Mouse (Mus musculus) gastrocnemius, adult 2 months (tissue): ENCODE measurements around the gene Csf1. TPM values are rescaled to one million over a fixed set of nuclear protein-coding genes. Genes with fewer than 3 reads are reported as not detected.

Experiments used
- DNase-seq: peaks from one replicate; pipeline ENCODE4 v3.0.0; 2022
- H3K27ac ChIP-seq: fragments of 200-600 bp; 2 replicates; pipeline ENCODE4 v1.8.1; 2022; ENCODE audit warnings: mild to moderate bottlenecking
- H3K4me3 ChIP-seq: fragments of 200-600 bp; 2 replicates; pipeline ENCODE4 v1.8.1; 2022; ENCODE audit warnings: mild to moderate bottlenecking, moderate library complexity
- CTCF ChIP-seq: fragments of 200-600 bp; IDR thresholded peaks from 2 replicates; pipeline ENCODE4 v1.8.1; 2022; ENCODE audit warnings: antibody characterized with exemption, mild to moderate bottlenecking, moderate library complexity
- intact Hi-C: fragments of 180-260 bp; cut with DNase I; formaldehyde crosslinking; loops from one replicate; pipeline ENCODE4 v1.15.1; 2025
- total RNA-seq, 2 experiments: library from RNA; stranded (reverse); gene quantifications; 2 replicates each; pipeline ENCODE4 v1.2.3; 2021

Gene Csf1
- total RNA-seq, 2 experiments from 2014 or later = 7.9 to 8.5 TPM

DNA sequence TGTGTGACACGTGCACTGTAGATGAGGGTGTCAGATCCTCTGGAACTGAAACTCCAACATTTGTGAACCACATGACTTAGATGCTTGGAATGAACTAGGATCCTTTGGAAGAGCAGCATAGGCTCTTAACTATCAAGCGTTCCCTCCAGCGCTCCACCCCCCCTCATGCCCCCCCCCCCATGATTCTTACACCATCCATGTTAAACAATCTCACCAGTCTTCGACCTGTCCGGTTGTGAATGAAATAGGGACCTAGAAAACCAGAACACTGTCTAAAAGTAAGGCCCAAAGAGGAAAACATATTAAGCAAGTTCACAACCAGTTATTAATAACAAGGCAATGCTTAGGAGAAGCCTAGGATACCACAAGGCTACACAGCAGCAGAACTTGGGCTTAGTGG, 32.5 kb upstream of the Csf1 start:
- no peak for DNase-seq
- H3K27ac ChIP-seq = peak overlapping the region; percentile 84
- no peak for TF ChIP-seq CTCF
- intact Hi-C loops = no loop called here
- no peak overlapping the region for H3K4me3 ChIP-seq

DNA sequence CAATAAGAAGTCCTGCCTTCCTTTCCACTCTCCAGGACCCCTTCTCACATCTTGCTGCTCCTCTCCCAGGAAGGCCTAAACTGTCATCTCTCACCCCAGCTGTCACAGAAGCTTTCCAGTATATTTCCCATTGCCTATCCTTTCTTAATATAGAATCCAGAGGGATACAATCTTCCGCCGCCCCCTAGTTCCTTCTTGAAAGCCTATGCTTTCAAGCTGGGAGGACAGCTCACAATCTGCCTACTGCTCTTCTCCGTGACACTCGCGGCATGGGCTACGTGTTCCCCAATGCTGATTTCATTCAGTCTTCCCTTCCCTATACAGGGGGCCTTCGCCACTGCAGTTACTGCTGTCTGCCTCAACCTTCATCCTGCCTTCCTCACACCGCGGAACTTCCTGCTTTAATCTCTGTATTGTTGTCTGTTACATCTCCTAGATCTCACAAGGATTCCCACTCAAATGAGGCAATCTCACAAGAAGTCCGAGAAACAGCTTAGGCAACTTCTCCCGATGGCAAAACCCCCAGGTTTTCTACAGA, 30.6 kb upstream of the Csf1 start:
- no peak overlapping the region for H3K27ac ChIP-seq
- no peak for TF ChIP-seq CTCF
- H3K4me3 ChIP-seq = no peak overlapping the region
- intact Hi-C loops = no loop called here
- DNase-seq = no peak

DNA sequence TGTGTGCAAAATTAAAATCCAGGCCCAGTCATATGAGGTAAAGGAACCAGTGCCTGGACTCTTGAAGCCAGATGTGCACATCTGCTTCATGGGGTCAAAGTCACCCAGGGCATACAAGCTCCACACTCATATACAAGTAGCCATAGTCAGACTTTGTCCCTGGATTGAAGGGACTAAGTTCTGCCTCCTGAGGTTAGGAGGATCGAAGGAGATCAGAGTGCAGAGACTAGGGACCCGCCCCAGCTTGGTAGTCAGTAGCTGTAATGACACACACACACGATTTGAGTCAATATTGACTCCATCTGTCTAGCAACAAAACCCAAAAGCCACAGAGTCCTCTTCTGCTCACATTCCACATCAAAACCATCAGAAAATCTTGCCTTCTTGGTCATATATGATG, 30.0 kb upstream of the Csf1 start:
- intact Hi-C loops = no loop called here
- TF ChIP-seq CTCF = no peak
- Histone ChIP-seq H3K4me3 (no peak overlapping the region), H3K27ac (no peak overlapping the region)
- DNase-seq = no peak

DNA sequence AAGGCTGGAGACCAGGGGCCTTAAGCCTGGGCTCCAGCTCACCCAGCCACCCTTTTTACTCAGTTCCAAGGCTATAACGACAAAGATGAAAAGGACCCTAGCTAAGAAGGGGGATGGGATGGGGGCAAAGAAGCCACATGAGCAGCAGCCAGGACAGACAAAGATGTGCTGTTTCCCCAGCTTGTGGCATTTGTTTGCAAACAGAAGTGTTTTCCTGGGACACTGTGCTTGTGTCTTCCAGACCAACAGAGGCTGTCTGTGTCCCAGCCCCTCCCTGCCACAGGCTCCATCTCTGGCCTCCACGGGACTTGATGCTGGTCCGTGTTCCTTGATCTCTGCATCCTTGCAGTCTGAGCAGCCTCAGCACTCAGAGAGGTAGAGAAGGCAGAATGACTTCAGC, 28.6 kb upstream of the Csf1 start:
- intact Hi-C loops = no loop called here
- no peak for TF ChIP-seq CTCF
- Histone ChIP-seq H3K4me3 (no peak overlapping the region), H3K27ac (peak overlapping the region; percentile 71)
- no peak for DNase-seq

DNA sequence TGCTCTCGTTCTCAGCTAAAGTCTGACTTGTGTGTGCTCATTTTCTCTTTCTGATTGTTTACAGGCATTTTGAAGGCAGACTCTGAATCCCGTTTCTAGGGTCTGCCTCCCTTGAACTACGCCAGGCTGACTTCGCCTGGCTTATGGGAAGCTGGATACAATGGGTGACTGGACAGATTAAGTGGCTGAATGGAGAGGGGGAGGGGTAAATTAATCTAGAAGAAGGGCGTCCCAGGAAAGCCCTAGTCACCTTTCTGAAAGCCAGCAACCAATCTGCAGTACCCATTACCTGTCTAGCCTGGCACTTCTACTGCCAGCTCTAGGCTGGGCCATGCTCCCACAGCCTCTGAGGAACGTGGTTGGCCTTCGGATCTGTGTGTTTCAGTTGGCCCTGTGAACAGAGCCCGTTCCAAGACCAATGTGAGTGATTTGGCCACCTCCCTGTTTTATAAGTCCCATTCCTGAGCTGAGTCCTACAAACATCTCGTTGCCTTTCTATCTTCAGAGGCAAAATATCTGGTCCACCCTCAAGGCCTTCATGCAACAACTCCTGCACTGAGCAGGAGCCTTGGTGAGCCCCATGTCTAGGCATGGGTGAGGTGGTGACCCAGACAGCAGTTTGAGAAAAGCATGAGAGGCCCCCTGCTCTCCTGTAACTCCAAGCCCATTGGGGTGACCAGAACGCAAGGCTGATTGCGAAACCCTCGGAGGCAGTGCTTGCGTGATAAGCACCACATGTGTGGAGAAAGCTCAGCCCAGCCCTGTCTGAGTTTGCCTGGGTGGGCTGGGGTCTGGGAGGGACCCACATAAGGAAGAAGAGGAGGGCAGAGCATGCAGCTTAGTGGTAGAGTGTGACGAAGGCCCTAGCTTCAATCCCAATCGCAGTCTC, 27.6 kb upstream of the Csf1 start:
- no peak for TF ChIP-seq CTCF
- intact Hi-C loops = no loop called here
- peak; percentile 45 for DNase-seq
- H3K27ac ChIP-seq = peak overlapping the region; percentile 71
- no peak overlapping the region; the same call in 1 of the 2 replicates for H3K4me3 ChIP-seq

DNA sequence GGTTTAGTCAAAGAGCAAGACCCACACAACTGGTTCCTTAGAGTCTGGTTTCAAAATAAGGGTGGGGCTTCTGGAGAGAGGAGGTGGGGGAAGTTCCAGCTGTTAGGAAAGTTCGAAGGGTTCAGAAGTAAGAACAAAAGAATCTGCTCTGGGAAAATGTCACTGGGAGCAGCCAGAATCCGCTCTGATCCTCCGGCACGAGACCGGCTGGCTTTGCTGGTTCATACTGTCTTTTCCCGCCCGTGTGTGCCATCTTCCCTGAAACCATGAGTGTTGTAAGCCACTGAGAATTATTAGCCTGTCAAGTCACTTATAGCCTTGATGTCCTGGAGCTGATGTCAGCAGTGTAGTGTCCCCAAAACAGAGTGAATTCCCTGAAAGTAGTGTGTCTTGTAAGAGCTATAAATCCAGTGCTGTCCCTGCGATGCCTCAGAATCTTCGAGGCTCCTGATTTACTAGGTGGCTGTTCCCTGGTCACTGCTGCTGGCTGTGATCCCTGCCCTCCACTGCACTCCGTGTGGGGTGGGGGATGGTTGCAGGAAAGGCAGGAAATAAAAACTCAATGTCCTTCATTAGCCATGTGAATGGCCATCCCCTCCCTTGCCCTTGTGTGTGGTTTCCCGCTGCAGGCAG, 26.8 kb upstream of the Csf1 start:
- Histone ChIP-seq H3K4me3 (no peak overlapping the region; the same call in 1 of the 2 replicates), H3K27ac (peak overlapping the region; percentile 71)
- DNase-seq = no peak
- TF ChIP-seq CTCF = no peak
- intact Hi-C loops = no loop called here

DNA sequence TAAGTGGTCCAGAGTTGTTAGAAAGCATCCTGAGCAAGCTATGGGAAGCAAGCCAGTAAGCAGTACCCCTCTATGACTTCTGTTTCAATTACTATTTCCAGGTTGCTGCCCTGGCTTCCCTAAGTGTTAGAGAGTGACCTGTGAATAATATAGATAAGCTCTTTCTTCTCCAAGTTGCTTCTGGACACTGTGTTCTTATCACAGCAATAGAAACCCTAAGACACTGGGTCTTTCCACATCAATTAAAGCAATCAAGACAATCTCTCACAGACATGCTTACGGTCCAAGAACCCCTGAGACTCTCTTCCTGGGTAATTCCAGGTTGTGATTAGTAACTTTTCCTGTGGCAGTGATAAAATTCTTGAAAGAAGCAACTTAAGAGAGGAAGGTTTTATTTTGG, 26.1 kb upstream of the Csf1 start:
- DNase-seq = no peak
- TF ChIP-seq CTCF = no peak
- Histone ChIP-seq H3K27ac (no peak overlapping the region), H3K4me3 (no peak overlapping the region)
- intact Hi-C loops = no loop called here

DNA sequence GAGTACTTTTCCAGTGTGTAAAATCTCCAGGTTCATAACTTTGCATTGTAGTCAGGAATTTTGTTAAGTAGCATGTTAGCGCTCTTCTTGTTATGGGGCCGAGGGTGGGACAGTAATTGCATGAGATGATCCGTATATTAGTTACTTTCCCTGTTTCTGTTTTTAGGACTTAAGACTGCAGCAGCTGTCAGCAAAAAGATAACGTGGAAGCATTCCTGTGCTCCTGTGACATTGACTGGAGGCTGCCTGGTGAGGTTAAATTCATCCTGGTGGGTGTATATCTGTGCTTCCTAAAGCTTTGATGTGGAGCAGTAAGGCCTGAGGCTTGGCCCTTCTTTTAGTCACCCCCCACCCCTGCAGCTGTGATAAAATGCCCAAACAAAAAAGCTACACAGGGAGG, 25.3 kb upstream of the Csf1 start:
- no peak overlapping the region for H3K4me3 ChIP-seq
- TF ChIP-seq CTCF = no peak
- no peak overlapping the region for H3K27ac ChIP-seq
- DNase-seq = no peak
- intact Hi-C loops = no loop called here

DNA sequence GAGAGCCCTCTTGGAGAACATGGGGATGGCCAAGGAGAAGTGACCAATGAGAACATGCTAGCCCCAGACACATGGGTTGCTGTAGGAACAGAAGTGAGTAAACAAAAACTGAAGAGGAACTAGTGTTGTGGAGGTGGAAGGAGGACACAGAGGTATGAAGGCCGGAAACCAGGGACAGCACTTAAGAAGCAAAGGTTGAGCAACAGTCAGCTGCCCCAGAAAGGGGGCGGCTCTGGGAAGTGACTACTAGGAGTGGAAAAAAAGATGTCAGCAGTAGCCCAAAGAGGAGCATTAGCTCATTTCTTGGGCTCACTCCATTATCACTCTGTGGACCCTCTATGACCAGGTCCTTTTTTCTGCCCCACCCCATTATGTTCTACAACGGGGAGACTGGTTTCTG, 23.0 kb upstream of the Csf1 start:
- H3K27ac ChIP-seq = no peak overlapping the region
- no peak for DNase-seq
- H3K4me3 ChIP-seq = no peak overlapping the region
- intact Hi-C loops = no loop called here
- no peak for TF ChIP-seq CTCF

DNA sequence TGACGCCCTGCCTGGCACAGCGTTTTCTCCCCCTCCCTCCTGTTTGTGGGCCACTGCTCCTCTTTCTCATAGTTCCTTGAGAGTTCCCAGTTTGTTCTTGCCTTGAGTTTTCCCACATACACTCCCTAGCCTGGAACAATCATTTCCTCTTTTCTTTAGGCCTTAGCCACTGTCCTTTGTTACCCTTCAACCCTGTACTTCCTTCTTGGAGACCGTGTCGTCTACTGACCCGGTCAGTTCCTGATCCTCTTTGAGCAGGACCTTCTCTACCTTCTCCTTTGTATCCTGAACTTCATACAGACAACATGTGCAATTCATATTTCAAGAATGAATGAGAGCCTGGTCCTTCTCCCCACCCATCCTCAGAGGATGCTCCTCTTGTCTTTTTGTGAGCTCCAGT, 21.0 kb upstream of the Csf1 start:
- TF ChIP-seq CTCF = no peak
- peak overlapping the region; percentile 38 for H3K27ac ChIP-seq
- DNase-seq = no peak
- H3K4me3 ChIP-seq = no peak overlapping the region
- intact Hi-C loops = no loop called here

DNA sequence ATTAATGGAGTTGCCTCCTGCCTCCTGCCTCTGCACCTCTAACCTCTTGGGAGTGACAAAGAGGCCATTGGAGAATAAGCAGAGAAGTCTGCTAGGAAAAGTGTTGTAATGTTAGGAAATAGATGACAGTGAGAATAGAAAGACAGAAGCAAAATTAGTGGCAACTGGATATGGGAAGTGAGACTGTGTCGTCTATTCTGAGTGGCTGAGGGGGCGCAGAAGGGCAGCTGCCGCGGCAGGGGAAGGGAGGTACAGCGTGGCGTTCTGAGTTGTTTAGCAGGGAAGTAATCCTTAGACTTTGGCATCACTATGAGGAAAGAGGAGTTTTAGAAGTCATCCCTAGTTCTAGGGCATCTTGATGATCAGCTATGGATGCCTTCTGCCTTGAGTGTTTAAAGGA, 17.7 kb upstream of the Csf1 start:
- intact Hi-C loops = no loop called here
- no peak overlapping the region for H3K27ac ChIP-seq

DNA sequence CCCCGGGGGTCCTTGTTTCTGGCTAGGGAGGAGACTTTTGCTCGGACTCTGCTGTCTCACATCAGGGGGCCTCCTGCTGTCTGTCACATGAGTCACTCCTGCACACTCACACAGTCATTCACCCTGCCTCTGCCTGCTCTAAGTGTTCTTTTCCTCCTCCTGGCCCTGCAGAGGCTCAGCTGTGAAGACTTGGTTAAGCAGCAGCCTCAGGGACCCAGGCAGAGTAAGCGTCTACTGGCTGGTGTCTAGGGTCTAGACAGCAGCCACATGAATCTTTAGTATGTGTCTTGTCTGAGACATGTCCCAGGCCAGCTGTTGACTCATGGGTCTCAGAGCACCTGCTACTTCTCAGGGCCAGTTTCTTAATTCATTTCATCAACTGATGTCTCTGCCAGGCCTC, 16.0 kb upstream of the Csf1 start:
- no peak for DNase-seq
- intact Hi-C loops = no loop called here
- Histone ChIP-seq H3K4me3 (no peak overlapping the region), H3K27ac (peak overlapping the region; percentile 35; the same call in 1 of the 2 replicates)
- TF ChIP-seq CTCF = no peak

More for the DNA sequence above, 17.7 kb upstream of the Csf1 start:
- no peak overlapping the region for H3K4me3 ChIP-seq
- no peak for DNase-seq
- TF ChIP-seq CTCF = no peak

DNA sequence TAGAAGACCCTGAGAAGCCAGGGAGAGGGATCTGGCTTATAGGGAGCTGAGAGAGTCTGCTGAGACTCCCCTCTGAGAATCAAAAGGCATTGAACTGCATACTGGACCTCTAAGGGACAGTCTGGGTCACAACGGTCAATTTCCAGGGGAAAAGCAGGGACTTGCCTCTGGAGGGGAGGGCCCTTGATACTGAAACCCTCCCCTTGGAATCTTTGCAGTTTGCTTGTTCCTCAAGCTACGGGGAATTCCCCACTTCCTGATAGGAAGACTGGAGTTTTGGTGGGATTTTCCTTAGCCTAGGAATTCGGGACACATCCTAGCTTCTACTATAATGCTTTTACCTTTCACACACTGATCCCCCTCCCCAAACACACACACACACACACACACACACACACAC, 15.5 kb upstream of the Csf1 start:
- DNase-seq = no peak
- peak overlapping the region; percentile 24; the same call in 1 of the 2 replicates for H3K27ac ChIP-seq
- H3K4me3 ChIP-seq = no peak overlapping the region
- no peak for TF ChIP-seq CTCF
- intact Hi-C loops = no loop called here
